Mouse (Mus musculus) stomach, postnatal 0 days (tissue): ENCODE results near the gene Elmod2.

Experiments used
- CTCF ChIP-seq: IDR thresholded peaks from 2 replicates; pipeline ENCODE4 v1.5.1; 2016; ENCODE audit warnings: antibody characterized with exemption, low read depth, mild to moderate bottlenecking, moderate library complexity
- EP300 ChIP-seq: optimal IDR thresholded peaks from 2 replicates; pipeline ENCODE3; 2016; ENCODE audit warnings: antibody characterized with exemption

- TF ChIP-seq CTCF (peak; percentile 63), EP300 (no peak)
Measured at GRCm38 (mm10) chr8:83300135-83300534, 32.2 kb downstream of the Elmod2 start.
